Mouse (Mus musculus) lung, postnatal 25 days (tissue): Measurements from ENCODE around the gene Esp15.
"Not testable (repeated sequence)": the region's sequence is repeated elsewhere in the genome, so short reads cannot be mapped to it uniquely, and the experiment has no call there.

ENCODE experiments used
- DNase-seq: peaks from one replicate; pipeline ENCODE4 v3.0.0; 2022; ENCODE audit warnings: low spot score

The Esp15 gene

DNA sequence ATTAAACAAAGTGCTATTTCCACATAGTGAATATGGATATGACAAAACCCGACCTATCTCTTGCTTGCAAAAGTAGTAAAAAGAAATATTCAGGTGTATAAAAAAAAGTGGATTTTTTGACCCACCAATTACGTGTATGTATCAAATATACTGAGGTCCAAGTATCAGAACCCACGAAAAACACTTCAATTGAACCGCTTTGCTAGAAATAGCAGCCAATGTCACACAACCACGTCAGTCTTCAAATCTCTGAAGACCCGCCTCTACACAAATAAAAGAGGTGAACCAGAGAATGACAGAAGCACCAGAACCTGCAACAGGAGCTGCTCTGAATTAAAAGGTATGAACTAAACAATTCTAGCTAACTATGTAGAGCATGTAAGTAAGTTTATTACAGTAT lies at the start of gene Esp15:
Gene Esp15, plus strand, starts transcription at position 301 of the 400 bp plus-strand sequence.
- DNase-seq, result not testable (repeated sequence)

DNA sequence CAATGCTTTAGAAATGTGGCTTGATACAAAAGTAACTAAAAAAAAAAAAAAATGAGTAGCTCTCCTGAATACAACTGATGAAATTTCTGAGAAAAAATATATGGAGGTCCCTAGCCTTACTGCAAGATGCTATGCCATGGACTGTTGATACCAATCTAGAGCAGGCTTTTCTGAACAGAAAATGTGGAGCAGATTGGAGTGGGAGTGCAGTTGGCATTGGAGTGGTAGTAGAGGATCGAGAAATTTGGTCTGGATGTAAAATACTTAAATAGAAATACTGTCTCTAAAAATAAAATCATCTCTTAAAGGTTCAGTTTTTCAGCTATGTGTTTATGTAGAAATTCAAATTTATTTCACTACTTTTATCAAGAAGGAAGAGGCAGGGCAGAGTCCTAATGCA lies 49.2 kb upstream of the Esp15 start:
- DNase-seq, result no peak
